Mouse (Mus musculus) hindbrain, embryonic 16.5 days (tissue): ENCODE results near the gene Tango6. TPM values are rescaled to one million over a fixed set of nuclear protein-coding genes. Genes with fewer than 3 reads are reported as not detected.

Source experiments
- ATAC-seq: fragments of 200-750 bp; cut with Nextera tagmentation; 2 replicates; pipeline ENCODE4 v1.8.0; 2017; ENCODE audit warnings: moderate TSS enrichment, moderate library complexity
- H3K27ac ChIP-seq: fragments of 300-500 bp; sonication (generic); 2 replicates; pipeline ENCODE4 v1.5.1; 2014; ENCODE audit warnings: low read depth, mild to moderate bottlenecking, control low read depth, low read length, moderate library complexity
- H3K27me3 ChIP-seq: fragments of 300-500 bp; sonication (generic); replicated peaks from 2 replicates; pipeline ENCODE4 v1.6.1; 2014; ENCODE audit warnings: low read length; ENCODE audit not compliant: control insufficient read depth, insufficient read depth
- H3K36me3 ChIP-seq: fragments of 300-500 bp; sonication (generic); 2 replicates; pipeline ENCODE4 v1.6.1; 2014; ENCODE audit warnings: mild to moderate bottlenecking, low read length, moderate library complexity, mixed read lengths; ENCODE audit not compliant: control insufficient read depth, insufficient read depth
- H3K4me1 ChIP-seq: fragments of 300-500 bp; sonication (generic); 2 replicates; pipeline ENCODE4 v1.6.1; 2014; ENCODE audit warnings: low read depth, low read length; ENCODE audit not compliant: control insufficient read depth, insufficient read depth
- H3K4me2 ChIP-seq: fragments of 300-500 bp; sonication (generic); 2 replicates; pipeline ENCODE4 v1.6.1; 2014; ENCODE audit warnings: mild to moderate bottlenecking, low read length, control low read depth, moderate library complexity
- H3K4me3 ChIP-seq: fragments of 300-500 bp; sonication (generic); 2 replicates; pipeline ENCODE4 v1.5.1; 2014; ENCODE audit warnings: mild to moderate bottlenecking, low read length, control low read depth, moderate library complexity
- H3K9ac ChIP-seq: fragments of 300-500 bp; sonication (generic); 2 replicates; pipeline ENCODE4 v1.6.1; 2014; ENCODE audit warnings: low read depth, mild to moderate bottlenecking, control low read depth, low read length, moderate library complexity
- H3K9me3 ChIP-seq: fragments of 300-500 bp; sonication (generic); 2 replicates; pipeline ENCODE4 v1.6.1; 2014; ENCODE audit warnings: mild to moderate bottlenecking, low read length, moderate library complexity; ENCODE audit not compliant: control insufficient read depth
- WGBS: fragments of 180-500 bp; shearing (Covaris S2); extraction: QIAGEN DNeasy Blood & Tissue Kit; methylation state at CpG from one replicate; pipeline ENCODE4 v1.1.7; 2014; 5-methylcytosine and 5-hydroxymethylcytosine counted together
- polyA plus RNA-seq: library from polyadenylated mRNA; unstranded; fragments of >200 nt; fragmentation: Nextera tagmentation; extraction: Ambion mirVana; gene quantifications from 2 replicates; pipeline ENCODE4 v1.2.1, GENCODE M21; 2015

The Tango6 gene
- polyA plus RNA-seq, 1 experiment from 2014 or later: 5.9 TPM

- no peaks in the 10 kb centered on the region for H3K36me3 ChIP-seq
- H3K9ac ChIP-seq: no peak overlapping the region
- no peaks in the 10 kb centered on the region for H3K27me3 ChIP-seq
- no peak overlapping the region for H3K4me3 ChIP-seq
- no peak for ATAC-seq
- H3K4me2 ChIP-seq: no peak overlapping the region
- H3K4me1 ChIP-seq: no peaks in the 10 kb centered on the region
- WGBS: 93% methylated on average over 2 of the region's 2 CpGs
- no peak overlapping the region for H3K27ac ChIP-seq
- H3K9me3 ChIP-seq: no peaks in the 10 kb centered on the region
Measured at GRCm38 (mm10) chr8:106710002-106710401, 27.1 kb downstream of the Tango6 start.

GRCm38 (mm10) chr8:106712487-106712886 lies 29.6 kb downstream of the Tango6 start:
- Histone ChIP-seq H3K27ac (no peak overlapping the region), H3K9me3 (no peaks in the 10 kb centered on the region), H3K4me1 (no peaks in the 10 kb centered on the region), H3K36me3 (no peaks in the 10 kb centered on the region), H3K27me3 (no peaks in the 10 kb centered on the region; the same call in 1 of the 2 replicates), H3K4me3 (no peak overlapping the region), H3K4me2 (no peak overlapping the region), H3K9ac (no peak overlapping the region)
- ATAC-seq: no peak
- 75% methylated on average over 3 of the region's 3 CpGs for WGBS

DNA sequence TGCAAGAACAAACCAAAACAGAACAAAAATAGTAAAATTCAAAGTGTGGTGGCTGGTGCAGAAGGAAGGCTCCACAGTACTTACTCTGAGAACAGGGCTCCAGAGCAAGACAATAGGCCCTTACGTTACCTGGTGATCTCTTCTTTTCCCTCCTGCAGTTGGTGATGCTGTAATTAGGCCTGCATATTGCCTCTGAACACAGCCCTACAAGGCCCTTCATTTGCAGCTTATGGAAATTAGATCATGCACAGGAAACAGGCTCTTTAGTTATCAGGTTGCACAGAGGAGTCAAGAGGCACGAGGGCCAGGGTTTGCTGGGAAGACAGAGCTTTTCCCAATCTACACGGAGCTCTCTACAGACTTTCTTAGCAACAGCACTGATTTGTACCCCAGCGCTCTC lies 31.4 kb downstream of the Tango6 start:
- Histone ChIP-seq H3K4me1 (peaks cover 3% of the 10 kb centered on the region; the same call in 1 of the 2 replicates), H3K27me3 (no peaks in the 10 kb centered on the region; the same call in 1 of the 2 replicates), H3K4me2 (no peak overlapping the region), H3K9me3 (no peaks in the 10 kb centered on the region), H3K4me3 (no peak overlapping the region), H3K36me3 (no peaks in the 10 kb centered on the region), H3K9ac (no peak overlapping the region), H3K27ac (no peak overlapping the region)
- no peak for ATAC-seq
- 70% methylated on average over 4 of the region's 4 CpGs for WGBS

DNA sequence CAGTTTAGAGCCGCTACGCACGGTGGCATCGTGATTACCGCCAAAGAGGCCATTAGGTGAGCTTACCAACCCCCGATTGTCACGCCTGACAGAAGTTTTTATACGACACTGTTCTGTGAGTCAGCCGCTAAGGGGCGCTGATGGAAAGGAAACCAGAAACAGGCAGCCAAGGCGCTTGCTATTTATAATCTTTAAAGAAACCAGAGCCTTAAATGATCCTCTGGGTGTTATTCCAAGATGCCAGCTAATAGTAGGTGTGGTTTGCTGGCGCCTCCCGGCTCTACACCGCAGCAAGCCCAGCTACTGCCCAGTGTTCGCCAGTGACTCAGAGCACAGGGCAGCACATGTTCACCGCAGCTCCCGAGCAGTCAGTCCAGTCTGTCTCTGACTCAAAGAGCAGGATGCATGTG lies 35.2 kb downstream of the Tango6 start:
- H3K9me3 ChIP-seq: no peaks in the 10 kb centered on the region
- peak; percentile 82 for ATAC-seq
- peak overlapping the region; percentile 51 for H3K9ac ChIP-seq
- no peak overlapping the region for H3K27ac ChIP-seq
- peak overlapping the region; percentile 60 for H3K4me2 ChIP-seq
- H3K4me3 ChIP-seq: peak overlapping the region; percentile 30
- peaks cover 3% of the 10 kb centered on the region; the same call in 1 of the 2 replicates for H3K4me1 ChIP-seq
- WGBS: 17% methylated on average over 17 of the region's 17 CpGs
- no peaks in the 10 kb centered on the region for H3K36me3 ChIP-seq
- H3K27me3 ChIP-seq: no peaks in the 10 kb centered on the region; the same call in 1 of the 2 replicates

DNA sequence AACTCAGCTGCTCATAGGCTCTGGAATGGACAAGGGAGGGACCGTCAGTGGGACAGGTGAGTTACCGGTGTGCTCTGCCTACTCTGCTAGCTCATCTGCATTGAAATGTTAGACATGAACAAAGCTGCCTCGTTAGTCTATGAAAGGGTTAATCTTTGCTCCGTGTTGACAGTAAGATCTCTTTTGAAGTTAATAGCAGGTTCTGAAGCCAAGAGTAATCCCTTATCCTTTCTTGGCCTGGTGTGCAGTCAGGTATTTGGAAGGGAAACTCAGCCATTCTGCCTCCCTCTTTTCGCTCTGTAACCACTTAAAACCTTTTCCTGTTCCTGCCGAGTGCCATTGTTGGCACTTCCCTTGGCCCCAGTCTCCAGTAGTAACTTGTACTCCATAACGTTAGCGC lies 38.1 kb downstream of the Tango6 start:
- H3K9ac ChIP-seq: no peak overlapping the region
- H3K36me3 ChIP-seq: no peaks in the 10 kb centered on the region
- WGBS: 67% methylated on average over 8 of the region's 8 CpGs
- no peaks in the 10 kb centered on the region for H3K9me3 ChIP-seq
- no peak overlapping the region for H3K4me3 ChIP-seq
- H3K27ac ChIP-seq: no peak overlapping the region
- peaks cover 3% of the 10 kb centered on the region; the same call in 1 of the 2 replicates for H3K4me1 ChIP-seq
- no peaks in the 10 kb centered on the region; the same call in 1 of the 2 replicates for H3K27me3 ChIP-seq
- no peak overlapping the region for H3K4me2 ChIP-seq
- ATAC-seq: no peak

DNA sequence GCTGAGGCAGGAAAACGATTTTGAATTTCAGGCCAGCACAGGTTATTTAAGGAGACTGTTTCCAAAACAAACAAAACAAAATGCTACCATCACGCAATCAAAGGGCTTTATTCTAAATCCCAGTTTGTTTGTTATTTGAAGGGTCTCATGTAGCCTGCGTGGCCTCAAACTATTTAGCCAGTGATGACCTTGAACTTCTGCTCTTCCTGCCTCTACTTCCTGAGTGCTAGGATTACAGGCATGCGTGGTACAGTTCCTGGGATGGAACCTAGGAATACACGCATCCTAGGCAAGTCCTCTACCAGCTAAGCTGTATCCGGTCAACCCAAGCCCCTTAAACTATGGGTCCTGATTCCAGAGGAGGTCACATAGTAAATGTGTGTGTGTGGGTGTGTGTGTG lies 39.6 kb downstream of the Tango6 start:
- Histone ChIP-seq H3K4me3 (no peak overlapping the region), H3K27me3 (no peaks in the 10 kb centered on the region), H3K27ac (no peak overlapping the region), H3K4me2 (no peak overlapping the region), H3K9ac (no peak overlapping the region), H3K9me3 (no peaks in the 10 kb centered on the region), H3K4me1 (peaks cover 6% of the 10 kb centered on the region), H3K36me3 (no peaks in the 10 kb centered on the region)
- ATAC-seq: no peak
- 85% methylated on average over 6 of the region's 6 CpGs for WGBS

DNA sequence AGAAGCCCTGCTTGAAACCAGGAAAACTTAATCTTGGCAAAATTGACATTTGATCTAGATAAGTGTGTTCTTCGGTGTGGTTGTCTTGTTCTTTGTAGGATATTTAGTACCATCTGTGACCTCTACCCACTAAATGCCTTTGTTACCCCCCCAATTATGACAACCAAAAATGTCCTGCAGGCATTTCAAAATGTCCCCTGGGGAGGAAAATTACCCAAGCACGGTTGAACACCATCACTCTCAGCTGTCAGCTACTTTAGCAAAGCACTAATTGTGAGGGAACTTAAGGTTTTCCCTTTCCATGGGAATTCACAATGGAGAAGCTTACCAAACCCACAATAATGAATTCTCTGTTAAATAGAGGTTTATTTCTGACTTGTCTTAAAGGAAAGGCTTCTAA lies 41.1 kb downstream of the Tango6 start:
- no peak for ATAC-seq
- Histone ChIP-seq H3K9me3 (no peaks in the 10 kb centered on the region), H3K27me3 (no peaks in the 10 kb centered on the region), H3K36me3 (no peaks in the 10 kb centered on the region), H3K4me3 (no peak overlapping the region), H3K4me1 (peaks cover 5% of the 10 kb centered on the region), H3K4me2 (no peak overlapping the region), H3K27ac (no peak overlapping the region), H3K9ac (no peak overlapping the region)
- 22% methylated on average over 2 of the region's 2 CpGs for WGBS

- 62% methylated on average over 6 of the region's 6 CpGs for WGBS
- no peaks in the 10 kb centered on the region for H3K27me3 ChIP-seq
- H3K4me1 ChIP-seq: peaks cover 5% of the 10 kb centered on the region
- no peak overlapping the region for H3K27ac ChIP-seq
- H3K9ac ChIP-seq: no peak overlapping the region
- H3K9me3 ChIP-seq: no peaks in the 10 kb centered on the region
- H3K4me2 ChIP-seq: no peak overlapping the region
- H3K4me3 ChIP-seq: no peak overlapping the region
- no peaks in the 10 kb centered on the region for H3K36me3 ChIP-seq
- ATAC-seq: no peak
Measured at GRCm38 (mm10) chr8:106726551-106726950, 43.7 kb downstream of the Tango6 start.

DNA sequence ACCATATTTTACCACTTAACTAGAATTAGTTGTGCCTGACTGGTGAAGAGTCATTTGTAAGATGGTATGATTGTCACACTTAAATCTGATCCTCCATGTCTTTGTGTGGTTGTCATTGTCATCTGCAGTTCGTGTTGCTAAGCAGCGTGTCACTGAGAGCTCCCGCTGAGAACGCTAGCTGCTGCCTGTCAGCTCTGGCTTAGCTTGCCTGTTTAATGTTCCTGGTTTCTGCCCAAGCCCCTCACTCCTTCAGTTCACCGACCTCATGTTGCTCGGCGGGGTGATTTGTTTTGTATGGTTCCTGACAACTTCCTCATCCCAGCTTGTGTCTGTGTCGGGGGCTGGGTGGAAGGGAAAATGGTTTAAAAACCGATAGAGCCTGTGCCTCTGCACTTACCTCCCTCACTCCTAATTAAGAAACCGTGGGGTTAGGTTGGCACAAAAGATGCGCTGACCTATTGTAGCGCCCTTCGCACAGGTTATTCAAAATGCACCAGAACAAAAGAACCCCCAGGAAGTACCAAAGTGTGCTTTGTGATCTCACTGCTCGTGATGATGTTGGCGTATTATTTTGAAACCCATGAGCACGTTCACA lies 44.5 kb downstream of the Tango6 start:
- peak overlapping the region; percentile 51; the same call in 1 of the 2 replicates for H3K9ac ChIP-seq
- peaks cover 5% of the 10 kb centered on the region for H3K4me1 ChIP-seq
- H3K27me3 ChIP-seq: no peaks in the 10 kb centered on the region
- no peaks in the 10 kb centered on the region for H3K9me3 ChIP-seq
- H3K4me2 ChIP-seq: peak overlapping the region; percentile 50
- peak; percentile 68; the same call in 1 of the 2 replicates for ATAC-seq
- peak overlapping the region; percentile 20 for H3K4me3 ChIP-seq
- 7% methylated on average over 16 of the region's 16 CpGs for WGBS
- peak overlapping the region; percentile 69 for H3K27ac ChIP-seq
- H3K36me3 ChIP-seq: no peaks in the 10 kb centered on the region
